Mouse (Mus musculus): Measurements from ENCODE around the gene Tmigd3.

- TF ChIP-seq CTCF (IDR thresholded peaks at IDR 0.05; ENCODE audit: borderline replicate concordance, extremely low read depth, insufficient read depth, insufficient read length): no peak
- no peak for TF ChIP-seq POLR2A (IDR thresholded peaks at IDR 0.05; ENCODE audit: borderline replicate concordance, extremely low read depth, insufficient read depth, insufficient read length, poor library complexity, severe bottlenecking)
These were observed 16.9 kb upstream of the Tmigd3 start for GRCm38 (mm10) chr3:105853781-105854180.

Data from brain, embryonic 14.5 days (tissue).